Mouse (Mus musculus) MEL (cell line): ENCODE measurements around the gene Zfp740. TPM values are rescaled to one million over a fixed set of nuclear protein-coding genes. Genes with fewer than 3 reads are reported as not detected.

Source experiments
- DNase-seq: peaks from one replicate; pipeline ENCODE4 v3.0.0; 2011; ENCODE audit warnings: low read depth, low spot score
- H3K27ac ChIP-seq: 2 replicates; pipeline ENCODE4 v1.5.1; 2012; ENCODE audit warnings: low read depth, mild to moderate bottlenecking, control low read depth, low read length, moderate library complexity; ENCODE audit not compliant: control insufficient read depth
- H3K27me3 ChIP-seq, 2 experiments: fragments of 150-350 bp in 1 of 2; sonication (generic) in 1 of 2; 2 replicates each; pipeline ENCODE4 v1.6.1; 2012; ENCODE audit warnings: low read length in 2 of 2, mild to moderate bottlenecking in 2 of 2, improper control_type of control experiment in 1 of 2, moderate library complexity in 1 of 2; ENCODE audit not compliant: insufficient read depth in 2 of 2, control insufficient read depth in 1 of 2
- H3K36me3 ChIP-seq, 2 experiments: 2 replicates each; pipeline ENCODE4 v1.6.1; 2012 to 2014; ENCODE audit warnings: low read length in 2 of 2, improper control_type of control experiment in 1 of 2, inconsistent platforms in 1 of 2, mild to moderate bottlenecking in 1 of 2; ENCODE audit not compliant: insufficient read depth in 2 of 2, control insufficient read depth in 1 of 2
- H3K4me1 ChIP-seq, 2 experiments: fragments of 150-350 bp in 1 of 2; sonication (generic) in 1 of 2; 2 replicates each; pipeline ENCODE4 v1.6.1; 2012; ENCODE audit warnings: low read length in 2 of 2, improper control_type of control experiment in 1 of 2, mild to moderate bottlenecking in 1 of 2; ENCODE audit not compliant: insufficient read depth in 2 of 2, control insufficient read depth in 1 of 2
- H3K4me3 ChIP-seq, 2 experiments: fragments of 150-350 bp in 1 of 2; sonication (generic) in 1 of 2; 2 replicates each; pipeline ENCODE4 v1.5.1; 2012; ENCODE audit warnings: low read depth in 2 of 2, low read length in 2 of 2, mild to moderate bottlenecking in 2 of 2, moderate library complexity in 2 of 2, control low read depth in 1 of 2, improper control_type of control experiment in 1 of 2; ENCODE audit not compliant: control insufficient read depth in 1 of 2, insufficient read depth in 1 of 2
- H3K79me2 ChIP-seq: 2 replicates; pipeline ENCODE4 v1.6.1; 2012; ENCODE audit warnings: mild to moderate bottlenecking, low read length, moderate library complexity; ENCODE audit not compliant: control insufficient read depth, poor library complexity, insufficient read depth
- H3K9ac ChIP-seq: 2 replicates; pipeline ENCODE4 v1.6.1; 2012; ENCODE audit warnings: low read depth, mild to moderate bottlenecking, control low read depth, low read length, moderate library complexity; ENCODE audit not compliant: control insufficient read depth, poor library complexity, severe bottlenecking
- H3K9me3 ChIP-seq: fragments of 150-350 bp; sonication (generic); replicated peaks from 2 replicates; pipeline ENCODE4 v1.6.1; 2012; ENCODE audit warnings: mild to moderate bottlenecking, low read length, improper control_type of control experiment, moderate library complexity; ENCODE audit not compliant: insufficient read depth
- BHLHE40 ChIP-seq: IDR thresholded peaks from 2 replicates; pipeline ENCODE4 v1.6.1; 2012; ENCODE audit warnings: low read depth, mild to moderate bottlenecking, inconsistent platforms, low read length, improper control_type of control experiment, borderline replicate concordance
- CTCF ChIP-seq, 3 experiments: IDR thresholded peaks in 2 of 3; conservative IDR thresholded peaks in 1 of 3; 2 replicates each; pipeline ENCODE4 v1.5.1; 2011 to 2012; ENCODE audit warnings: low read length in 3 of 3, low read depth in 2 of 3, mild to moderate bottlenecking in 2 of 3, improper control_type of control experiment in 1 of 3, inconsistent platforms in 1 of 3, mixed read lengths in 1 of 3, moderate library complexity in 1 of 3; ENCODE audit not compliant: control insufficient read depth in 1 of 3, insufficient read depth in 1 of 3, poor library complexity in 1 of 3, severe bottlenecking in 1 of 3
- E2F4 ChIP-seq: IDR thresholded peaks from 2 replicates; pipeline ENCODE4 v1.6.1; 2011; ENCODE audit warnings: low read depth, low read length, improper control_type of control experiment, borderline replicate concordance
- ELF1 ChIP-seq: IDR thresholded peaks from 2 replicates; pipeline ENCODE4 v1.6.1; 2014; ENCODE audit warnings: low read depth, mild to moderate bottlenecking, inconsistent platforms, low read length, improper control_type of control experiment, moderate library complexity
- EP300 ChIP-seq, 2 experiments: IDR thresholded peaks; 2 replicates each; pipeline ENCODE4 v1.6.1; 2011; ENCODE audit warnings: improper control_type of control experiment in 2 of 2, low read length in 2 of 2, low read depth in 1 of 2, mild to moderate bottlenecking in 1 of 2
- GABPA ChIP-seq: IDR thresholded peaks from 2 replicates; pipeline ENCODE4 v1.6.1; 2012; ENCODE audit warnings: low read depth, mild to moderate bottlenecking, inconsistent platforms, low read length, improper control_type of control experiment, moderate library complexity
- GATA1 ChIP-seq: IDR thresholded peaks from 2 replicates; pipeline ENCODE4 v1.6.1; 2011; ENCODE audit warnings: low read depth, low read length, improper control_type of control experiment
- MAFK ChIP-seq: IDR thresholded peaks from 2 replicates; pipeline ENCODE4 v1.6.1; 2011; ENCODE audit warnings: low read depth, mild to moderate bottlenecking, low read length, improper control_type of control experiment, borderline replicate concordance
- MAX ChIP-seq: IDR thresholded peaks from 2 replicates; pipeline ENCODE4 v1.6.1; 2011; ENCODE audit warnings: low read length, improper control_type of control experiment
- MEF2A ChIP-seq: IDR thresholded peaks from 2 replicates; pipeline ENCODE4 v1.6.1; 2014; ENCODE audit warnings: low read depth, mild to moderate bottlenecking, inconsistent platforms, low read length, improper control_type of control experiment; ENCODE audit not compliant: poor library complexity, insufficient replicate concordance, severe bottlenecking; ENCODE audit errors: extremely low read depth
- MYC ChIP-seq: IDR thresholded peaks from 2 replicates; pipeline ENCODE4 v1.6.1; 2011; ENCODE audit warnings: low read depth, mild to moderate bottlenecking, low read length, improper control_type of control experiment, moderate library complexity
- RAD21 ChIP-seq: IDR thresholded peaks from 2 replicates; pipeline ENCODE4 v1.6.1; 2011; ENCODE audit warnings: mild to moderate bottlenecking, low read depth, low read length, improper control_type of control experiment
- TCF12 ChIP-seq: IDR thresholded peaks from 2 replicates; pipeline ENCODE4 v1.6.1; 2014; ENCODE audit warnings: low read depth, mild to moderate bottlenecking, inconsistent platforms, low read length, improper control_type of control experiment, moderate library complexity
- UBTF ChIP-seq: IDR thresholded peaks from 2 replicates; pipeline ENCODE4 v1.6.1; 2012; ENCODE audit warnings: low read depth, mild to moderate bottlenecking, inconsistent platforms, low read length, improper control_type of control experiment, moderate library complexity, borderline replicate concordance; ENCODE audit not compliant: insufficient read depth
- USF2 ChIP-seq, 2 experiments: IDR thresholded peaks; 2 replicates each; pipeline ENCODE4 v1.6.1; 2011 to 2012; ENCODE audit warnings: improper control_type of control experiment in 2 of 2, low read length in 2 of 2, borderline replicate concordance in 1 of 2, inconsistent platforms in 1 of 2, low read depth in 1 of 2, mild to moderate bottlenecking in 1 of 2; ENCODE audit not compliant: insufficient read depth in 1 of 2
- ZKSCAN1 ChIP-seq: IDR thresholded peaks from 2 replicates; pipeline ENCODE4 v1.6.1; 2012; ENCODE audit warnings: low read depth, mild to moderate bottlenecking, inconsistent platforms, low read length, improper control_type of control experiment, moderate library complexity
- ZMIZ1 ChIP-seq: IDR thresholded peaks from 2 replicates; pipeline ENCODE4 v1.6.1; 2012; ENCODE audit warnings: low read depth, mild to moderate bottlenecking, inconsistent platforms, low read length, improper control_type of control experiment, moderate library complexity
- polyA plus RNA-seq, 2 experiments: library from polyadenylated mRNA; stranded (reverse) in 1 of 2; unstranded in 1 of 2; fragments of >175 nt in 1 of 2; fragments of >200 nt in 1 of 2; gene quantifications; 2 replicates each; pipeline versions ENCODE4 v1.2.1 to v1.2.4; 2012; ENCODE audit warnings: low replicate concordance in 2 of 2, low read depth in 1 of 2; ENCODE audit not compliant: insufficient read length in 2 of 2, insufficient read depth in 1 of 2, missing spikeins in 1 of 2
- total RNA-seq: library from RNA; depleted of rRNA; stranded (reverse); fragments of 300-350 nt; gene quantifications from 2 replicates; pipeline ENCODE4 v1.2.3, GENCODE M21; 2012

The Zfp740 gene
- total and polyA plus RNA-seq, 3 experiments: 39.9 to 50.1 TPM; not detected in 1

- TF ChIP-seq UBTF (no peak), RAD21 (no peak)
Observed at GRCm38 (mm10) chr15:102208092-102208561, 5.1 kb downstream of the Zfp740 start (continued).

- no peak for DNase-seq
- H3K4me1 ChIP-seq: peaks cover 11 to 23% of the 10 kb centered on the region in 2 experiments
- H3K27ac ChIP-seq: no peak overlapping the region
- TF ChIP-seq BHLHE40 (no peak), GABPA (no peak), ZMIZ1 (no peak), ELF1 (no peak), MAX (no peak), GATA1 (no peak), EP300 (IDR thresholded peaks at IDR 0.05; ENCODE audit: low read depth in 1 of 2, low read length in 2 of 2) (no peak), UBTF (no peak), RAD21 (no peak), MYC (no peak), MAFK (no peak), ZKSCAN1 (no peak), CTCF (IDR thresholded peaks at IDR 0.05 in 2 of 3, conservative IDR thresholded peaks at IDR 0.05 in 1 of 3; ENCODE audit: control insufficient read depth in 1 of 3, insufficient read depth in 1 of 3, low read depth in 2 of 3, low read length in 3 of 3, poor library complexity in 1 of 3, severe bottlenecking in 1 of 3) (no peak), TCF12 (no peak)
- H3K79me2 ChIP-seq: peaks cover 1% of the 10 kb centered on the region
- H3K36me3 ChIP-seq: peaks cover 20 to 36% of the 10 kb centered on the region in 2 experiments
- no peak overlapping the region for H3K4me3 ChIP-seq
- H3K27me3 ChIP-seq: no peaks in the 10 kb centered on the region
- H3K9me3 ChIP-seq: no peaks in the 10 kb centered on the region
- H3K9ac ChIP-seq: no peak overlapping the region
Observed at GRCm38 (mm10) chr15:102209114-102209513, 6.1 kb downstream of the Zfp740 start.

- H3K9me3 ChIP-seq: no peaks in the 10 kb centered on the region
- no peak overlapping the region for H3K4me3 ChIP-seq
- H3K36me3 ChIP-seq: peaks cover 21 to 22% of the 10 kb centered on the region in 2 experiments
- H3K9ac ChIP-seq: no peak overlapping the region
- no peaks in the 10 kb centered on the region for H3K27me3 ChIP-seq
- H3K27ac ChIP-seq: no peak overlapping the region
- H3K4me1 ChIP-seq: peaks cover 8 to 23% of the 10 kb centered on the region in 2 experiments
- DNase-seq: no peak
- no peak for TF ChIP-seq E2F4
- no peak for TF ChIP-seq TCF12
- no peak for TF ChIP-seq MEF2A
- no peak for TF ChIP-seq USF2 (IDR thresholded peaks at IDR 0.05; ENCODE audit: borderline replicate concordance in 1 of 2, insufficient read depth in 1 of 2, low read depth in 1 of 2, low read length in 2 of 2)
- TF ChIP-seq MAX: no peak
- TF ChIP-seq, all 39 proteins: peak for 0
- H3K79me2 ChIP-seq: no peaks in the 10 kb centered on the region
Observed at GRCm38 (mm10) chr15:102210816-102211215, 7.8 kb downstream of the Zfp740 start.
